Mouse (Mus musculus) brain, embryonic 18.5 days (tissue): ENCODE results near the gene Ccdc159.

ENCODE experiments used
- DNase-seq: peaks from one replicate; pipeline ENCODE4 v3.0.0-alpha.2; 2012; ENCODE audit warnings: low read depth, low spot score

The Ccdc159 gene

DNA sequence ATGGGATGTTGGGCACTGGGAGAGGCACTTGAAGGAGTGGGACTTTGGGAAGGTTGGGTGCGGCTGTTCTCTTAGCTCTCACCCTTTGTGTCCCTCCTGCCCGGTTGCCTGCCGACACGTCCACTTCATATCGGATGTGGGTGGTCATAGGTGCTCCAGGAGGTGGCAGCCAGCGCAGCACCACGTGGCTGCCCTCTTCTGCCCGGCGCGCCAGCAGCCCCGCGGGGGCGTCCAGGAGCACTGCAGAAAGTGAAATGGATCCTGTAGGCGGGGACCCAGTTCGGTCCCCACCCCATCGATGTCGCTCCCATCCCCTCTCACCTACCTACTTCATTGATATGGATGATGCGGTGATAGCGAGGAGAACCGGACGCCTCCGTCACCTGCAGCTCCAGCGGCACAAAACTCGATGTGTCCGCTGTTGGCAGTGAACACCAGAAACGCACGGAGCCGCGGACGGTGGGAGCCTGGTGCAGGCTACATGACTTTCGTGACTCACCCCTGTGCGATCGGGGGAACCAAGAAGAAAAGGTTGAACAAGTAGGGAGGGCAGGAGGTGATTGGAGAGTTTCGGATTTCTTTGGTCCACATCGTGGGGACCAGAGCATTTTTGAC, 34.2 kb downstream of the Ccdc159 start:
- DNase-seq, result no peak

DNA sequence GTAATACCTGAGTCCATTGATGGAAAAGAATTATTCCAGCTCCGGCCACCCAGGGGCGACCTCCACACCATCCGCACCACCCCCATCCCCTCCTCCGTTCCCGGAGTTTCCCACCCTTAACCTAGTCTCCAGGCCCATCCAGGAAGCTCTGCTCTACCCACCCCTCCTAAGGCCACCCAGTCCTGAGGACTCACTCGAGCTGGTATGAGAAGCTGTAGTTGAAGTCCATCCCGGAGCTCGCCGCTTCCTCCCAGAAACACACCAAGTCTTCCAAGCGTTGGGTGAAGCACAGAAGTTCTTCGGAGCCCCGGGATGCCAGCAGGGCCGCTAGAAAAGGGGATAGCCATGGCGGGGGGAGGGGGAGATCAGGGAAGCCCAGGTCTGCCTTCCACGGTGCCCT, 34.7 kb downstream of the Ccdc159 start:
- DNase-seq, result no peak

- DNase-seq, result no peak
These were observed 35.3 kb downstream of the Ccdc159 start for GRCm38 (mm10) chr9:21962416-21963059.

DNA sequence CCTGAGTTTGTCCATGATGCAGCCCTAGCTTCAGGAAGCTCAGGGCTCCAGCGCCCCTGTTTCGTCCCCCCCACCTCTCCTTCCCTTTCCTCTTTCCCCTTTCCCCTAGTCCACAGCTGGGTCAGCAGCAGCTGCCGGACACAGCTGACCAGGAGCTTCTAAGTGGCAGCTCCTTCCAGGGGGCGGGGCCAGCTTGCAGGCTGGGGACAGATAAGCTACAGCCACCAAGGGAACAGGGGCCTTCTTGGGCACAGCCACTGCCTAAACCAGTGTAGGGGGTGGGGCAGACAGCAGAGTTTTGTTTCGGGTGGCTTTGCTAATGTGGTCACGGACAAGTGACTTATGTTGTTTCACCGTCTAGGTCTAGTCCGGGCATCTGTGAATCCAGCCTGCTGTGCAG, 36.1 kb downstream of the Ccdc159 start, which contains the start of gene Epor:
Gene Epor (minus strand): TSS at position 90 of the 400 bp plus-strand sequence.
- DNase-seq, result no peak

- DNase-seq, result no peak
These were observed 41.6 kb downstream of the Ccdc159 start for GRCm38 (mm10) chr9:21968883-21969282.

- DNase-seq, result no peak
These were observed 42.0 kb downstream of the Ccdc159 start for GRCm38 (mm10) chr9:21969304-21969703.

- no peak for DNase-seq
These were observed 49.4 kb downstream of the Ccdc159 start for GRCm38 (mm10) chr9:21976626-21977175.

- no peak for DNase-seq
These were observed 50.1 kb downstream of the Ccdc159 start for GRCm38 (mm10) chr9:21977331-21977730.

DNA sequence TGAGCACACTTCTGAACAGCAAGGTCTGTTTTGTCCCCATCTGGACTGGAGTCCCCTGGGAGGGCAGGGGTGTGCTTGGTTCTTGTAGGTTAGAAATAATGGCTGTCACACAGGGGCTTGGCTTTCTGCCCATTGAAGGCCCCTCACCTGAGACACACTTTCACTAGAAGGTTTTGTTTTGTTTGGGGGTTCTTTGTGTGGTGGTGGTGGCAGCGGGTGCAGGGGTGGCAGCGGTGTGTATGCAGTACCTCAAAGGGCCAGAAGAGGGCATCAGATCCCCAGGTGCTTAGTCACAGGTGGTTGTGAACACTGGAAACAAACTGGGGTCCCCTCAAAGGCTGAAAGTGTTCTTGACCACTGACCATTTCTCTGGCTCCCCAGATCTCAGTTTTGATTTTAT, 50.7 kb downstream of the Ccdc159 start:
- DNase-seq, result no peak

DNA sequence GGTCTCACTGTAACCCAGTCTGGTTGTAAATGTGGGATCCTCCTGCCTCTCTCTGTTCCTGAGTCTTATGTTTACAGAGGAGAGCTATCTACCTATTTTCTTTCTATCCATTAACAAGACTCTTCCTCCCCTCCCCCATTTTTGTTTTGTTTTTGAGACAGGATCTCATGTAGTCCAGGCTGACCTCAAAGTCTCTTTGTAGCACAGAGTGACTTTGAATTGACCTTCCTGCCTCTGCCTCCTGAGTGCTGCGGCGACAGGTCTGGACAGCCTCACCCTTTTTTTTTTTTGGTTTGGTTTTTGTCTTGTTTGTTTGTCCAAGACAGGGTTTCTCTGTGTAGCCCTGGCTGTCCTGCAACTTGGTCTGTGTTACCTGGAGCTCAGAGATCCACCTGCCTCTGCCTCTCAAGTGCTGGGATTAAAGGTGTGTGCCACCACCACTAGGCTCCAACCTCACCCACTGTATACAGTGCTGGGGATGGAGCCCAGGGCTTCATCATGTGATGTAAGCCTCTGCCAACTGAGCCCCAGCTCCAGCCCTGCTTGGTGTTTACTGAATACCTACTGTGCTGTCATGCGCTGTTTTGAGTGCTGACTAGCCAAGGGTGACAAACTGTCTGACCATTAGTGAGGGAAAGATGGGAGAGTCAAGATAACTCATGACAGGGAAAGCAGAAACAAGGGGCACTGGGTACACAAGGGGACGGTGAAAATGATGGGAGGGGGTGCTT, 51.3 kb downstream of the Ccdc159 start:
- DNase-seq, result no peak

- no peak for DNase-seq
These were observed 56.6 kb downstream of the Ccdc159 start for GRCm38 (mm10) chr9:21983911-21984310.
